Mouse (Mus musculus) lung, postnatal 0 days (tissue): Measurements from ENCODE around the gene Efna4. TPM values are rescaled to one million over a fixed set of nuclear protein-coding genes. Genes with fewer than 3 reads are reported as not detected.

ENCODE experiments used
- ATAC-seq: fragments of 200-750 bp; cut with Nextera tagmentation; 2 replicates; pipeline ENCODE4 v1.8.0; 2017; ENCODE audit warnings: moderate library complexity
- DNase-seq: peaks from one replicate; pipeline ENCODE4 v3.0.0-alpha.2; 2016; ENCODE audit warnings: low spot score
- H3K27ac ChIP-seq: fragments of 300-500 bp; sonication (generic); 2 replicates; pipeline ENCODE4 v1.5.1; 2014; ENCODE audit warnings: antibody characterized with exemption, mild to moderate bottlenecking, low read length, mixed read lengths
- H3K27me3 ChIP-seq: fragments of 300-500 bp; sonication (generic); replicated peaks from 2 replicates; pipeline ENCODE4 v1.6.1; 2014; ENCODE audit warnings: low read length, mixed read lengths; ENCODE audit not compliant: insufficient read depth
- H3K36me3 ChIP-seq: fragments of 300-500 bp; sonication (generic); 2 replicates; pipeline ENCODE4 v1.6.1; 2014; ENCODE audit warnings: low read length, mixed read lengths; ENCODE audit not compliant: insufficient read depth
- H3K4me1 ChIP-seq: fragments of 300-500 bp; sonication (generic); 2 replicates; pipeline ENCODE4 v1.6.1; 2014; ENCODE audit warnings: antibody characterized with exemption, low read depth, low read length, mixed read lengths; ENCODE audit not compliant: insufficient read depth
- H3K4me2 ChIP-seq: fragments of 300-500 bp; sonication (generic); replicated peaks from 2 replicates; pipeline ENCODE4 v1.6.1; 2014; ENCODE audit warnings: low read depth, mild to moderate bottlenecking, low read length, moderate library complexity, mixed read lengths
- H3K4me3 ChIP-seq: fragments of 300-500 bp; sonication (generic); 2 replicates; pipeline ENCODE4 v1.5.1; 2014; ENCODE audit warnings: low read depth, low read length
- H3K9ac ChIP-seq: fragments of 300-500 bp; sonication (generic); replicated peaks from 2 replicates; pipeline ENCODE4 v1.6.1; 2014; ENCODE audit warnings: low read depth, mild to moderate bottlenecking
- H3K9me3 ChIP-seq: fragments of 300-500 bp; sonication (generic); 2 replicates; pipeline ENCODE4 v1.6.1; 2016; ENCODE audit warnings: low read length, mixed read lengths
- CTCF ChIP-seq: IDR thresholded peaks from 2 replicates; pipeline ENCODE4 v1.5.1; 2016; ENCODE audit warnings: antibody characterized with exemption, mild to moderate bottlenecking
- EP300 ChIP-seq: IDR thresholded peaks from 2 replicates; pipeline ENCODE4 v1.6.1; 2016; ENCODE audit warnings: antibody characterized with exemption, mild to moderate bottlenecking, control low read depth
- WGBS: fragments of 180-500 bp; shearing (Covaris S2); extraction: QIAGEN DNeasy Blood & Tissue Kit; methylation state at CpG from one replicate; pipeline ENCODE4 v1.1.7; 2014; 5-methylcytosine and 5-hydroxymethylcytosine counted together
- polyA plus RNA-seq: library from polyadenylated mRNA; unstranded; fragments of >200 nt; fragmentation: Nextera tagmentation; extraction: Ambion mirVana; gene quantifications from 2 replicates; pipeline ENCODE4 v1.2.1, GENCODE M21; 2015

Gene Efna4
- polyA plus RNA-seq, 1 experiment from 2014 or later, result 9.7 TPM

DNA sequence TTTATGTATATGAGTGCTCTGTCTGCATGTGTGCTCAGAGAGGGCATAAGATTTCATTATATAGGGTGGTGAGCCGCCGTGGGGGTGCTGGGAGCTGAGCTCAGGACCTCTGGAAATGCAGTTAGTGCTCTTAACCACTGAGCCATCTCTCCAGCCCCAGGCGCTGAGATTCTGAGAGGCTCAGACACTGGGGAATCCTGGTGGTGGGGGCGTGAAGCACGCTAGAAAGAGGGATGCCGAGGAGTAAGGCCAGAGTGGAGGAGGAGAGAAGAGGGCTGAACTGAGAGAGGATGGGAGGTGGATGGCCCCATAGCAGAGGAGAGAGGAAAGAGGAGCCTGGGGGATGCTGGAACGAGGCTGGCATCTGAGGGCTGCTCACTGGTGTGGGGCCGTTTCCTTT is 26.8 kb upstream of the Efna4 start:
- Histone ChIP-seq H3K4me3 (no peak overlapping the region), H3K27ac (no peak overlapping the region), H3K9me3 (no peaks in the 10 kb centered on the region), H3K4me2 (no peak overlapping the region), H3K9ac (no peak overlapping the region), H3K36me3 (no peaks in the 10 kb centered on the region), H3K4me1 (no peaks in the 10 kb centered on the region), H3K27me3 (no peaks in the 10 kb centered on the region)
- 71% methylated on average over 8 of the region's 8 CpGs for WGBS
- DNase-seq (no peak), ATAC-seq (no peak)
- no peak for TF ChIP-seq CTCF
- TF ChIP-seq EP300, result no peak

DNA sequence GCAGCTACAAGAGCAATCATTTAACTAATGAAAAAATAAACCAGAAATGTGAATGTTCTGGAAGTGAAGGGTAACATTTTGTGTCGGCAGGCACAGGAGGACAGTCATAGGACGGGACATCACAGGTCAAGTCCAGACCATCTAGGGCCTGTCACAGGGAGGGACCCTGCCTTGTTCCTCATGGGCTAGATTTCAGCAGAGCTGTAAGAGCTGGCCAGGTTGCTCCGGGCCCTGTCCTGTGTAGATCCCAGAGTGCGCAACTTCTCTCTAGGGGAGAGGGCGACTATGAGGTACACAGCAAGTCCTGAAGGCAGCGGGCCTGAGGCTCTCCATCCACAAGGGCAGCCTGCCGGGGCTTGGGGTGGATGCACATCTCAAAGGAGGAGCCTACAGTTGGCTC is 23.8 kb upstream of the Efna4 start, which contains the start of gene Dcst2:
Gene Dcst2, plus strand, starts transcription at position 301 of the 400 bp plus-strand sequence.
- H3K27ac ChIP-seq, result no peak within 1 kb of the TSS

DNA sequence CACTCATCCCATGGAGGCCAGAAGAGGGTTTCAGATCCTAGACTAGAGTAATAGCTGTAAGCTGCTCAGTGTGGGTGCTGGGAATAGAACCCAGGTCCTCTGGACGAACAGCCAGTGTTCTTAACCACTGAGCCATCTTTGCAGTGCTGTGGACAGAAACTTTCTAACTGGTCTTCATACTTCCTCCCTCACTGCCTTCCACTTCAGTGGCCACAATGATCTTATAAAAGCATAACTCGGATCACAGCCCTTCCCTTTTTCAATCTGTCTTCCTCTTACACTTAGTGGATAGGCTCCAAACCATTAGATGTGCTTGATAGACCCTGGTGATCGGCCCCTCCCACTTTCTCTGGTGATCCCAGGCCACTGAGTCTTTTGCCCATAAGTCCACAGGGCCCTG is 22.4 kb upstream of the Efna4 start:
- TF ChIP-seq EP300 (no peak), CTCF (no peak)
- H3K27ac ChIP-seq, result no peak overlapping the region
- no peak for ATAC-seq

More for the DNA sequence above, 23.8 kb upstream of the Efna4 start, which contains the start of gene Dcst2:
- Histone ChIP-seq H3K4me2 (no peak within 1 kb of the TSS), H3K36me3 (no peaks in the 10 kb centered on the region), H3K9me3 (no peaks in the 10 kb centered on the region), H3K4me1 (no peaks in the 10 kb centered on the region), H3K27me3 (no peaks in the 10 kb centered on the region), H3K4me3 (no peak within 1 kb of the TSS), H3K9ac (no peak within 1 kb of the TSS)
- whole genome bisulfite sequencing, result 84% methylated on average over 7 of the region's 7 CpGs
- DNase-seq (no peak), ATAC-seq (no peak)
- no peak for TF ChIP-seq EP300
- TF ChIP-seq CTCF, result no peak

DNA sequence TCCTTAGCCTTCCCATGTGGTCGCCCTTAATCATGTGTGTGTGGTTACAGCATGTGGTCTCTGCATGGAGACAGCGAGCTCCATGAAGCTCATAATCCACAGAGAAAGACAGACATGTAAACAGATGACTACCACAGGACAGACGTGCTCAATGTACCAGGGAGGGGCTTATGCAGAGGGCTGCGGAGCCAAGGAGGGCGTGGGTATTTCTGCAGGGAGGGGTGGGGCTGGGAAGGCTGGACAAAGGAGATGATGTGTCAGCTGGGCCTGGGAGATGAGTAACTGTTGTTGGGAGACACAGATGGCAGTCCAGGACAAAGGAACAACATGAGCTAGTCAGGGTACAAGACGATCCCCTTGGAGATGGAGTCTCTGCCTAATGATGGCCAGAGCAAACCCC is 21.8 kb upstream of the Efna4 start:
- TF ChIP-seq CTCF (no peak), EP300 (peak; percentile 55; the same call in 1 of the 2 replicates)
- peak; percentile 63 for ATAC-seq
- no peaks in the 10 kb centered on the region for H3K36me3 ChIP-seq
- no peak overlapping the region for H3K4me2 ChIP-seq
- no peak overlapping the region for H3K4me3 ChIP-seq
- H3K4me1 ChIP-seq, result no peaks in the 10 kb centered on the region
- WGBS, result 42% methylated on average over 6 of the region's 6 CpGs
- no peak overlapping the region for H3K9ac ChIP-seq
- peak; percentile 60 for DNase-seq
- H3K27ac ChIP-seq, result no peak overlapping the region
- H3K27me3 ChIP-seq, result no peaks in the 10 kb centered on the region
- no peaks in the 10 kb centered on the region for H3K9me3 ChIP-seq

More for the DNA sequence above, 22.4 kb upstream of the Efna4 start:
- Histone ChIP-seq H3K4me3 (no peak overlapping the region), H3K9ac (no peak overlapping the region), H3K9me3 (no peaks in the 10 kb centered on the region), H3K4me1 (no peaks in the 10 kb centered on the region), H3K27me3 (no peaks in the 10 kb centered on the region), H3K36me3 (no peaks in the 10 kb centered on the region), H3K4me2 (no peak overlapping the region)
- DNase-seq, result no peak
- 66% methylated on average over 3 of the region's 3 CpGs for WGBS

DNA sequence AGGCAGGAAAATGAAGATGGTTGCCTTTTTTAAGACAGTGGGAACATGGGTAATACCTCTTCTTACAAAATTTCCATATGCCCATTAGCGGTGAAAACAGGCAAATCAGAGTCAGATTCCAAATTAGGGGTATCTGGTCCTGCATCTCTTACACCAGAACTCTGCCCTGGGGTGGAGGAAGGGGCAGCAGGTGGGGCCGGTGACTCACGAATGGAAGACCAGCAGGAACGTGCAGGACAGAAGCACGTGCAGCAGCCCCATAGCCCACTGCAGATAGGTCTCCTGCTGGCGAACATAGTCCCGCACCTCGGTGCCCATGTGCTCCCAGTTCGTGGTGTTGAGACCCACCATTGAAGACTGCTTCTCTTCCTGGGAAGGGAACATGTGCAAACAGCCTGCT is 18.2 kb upstream of the Efna4 start:
- no peak overlapping the region for H3K27ac ChIP-seq

DNA sequence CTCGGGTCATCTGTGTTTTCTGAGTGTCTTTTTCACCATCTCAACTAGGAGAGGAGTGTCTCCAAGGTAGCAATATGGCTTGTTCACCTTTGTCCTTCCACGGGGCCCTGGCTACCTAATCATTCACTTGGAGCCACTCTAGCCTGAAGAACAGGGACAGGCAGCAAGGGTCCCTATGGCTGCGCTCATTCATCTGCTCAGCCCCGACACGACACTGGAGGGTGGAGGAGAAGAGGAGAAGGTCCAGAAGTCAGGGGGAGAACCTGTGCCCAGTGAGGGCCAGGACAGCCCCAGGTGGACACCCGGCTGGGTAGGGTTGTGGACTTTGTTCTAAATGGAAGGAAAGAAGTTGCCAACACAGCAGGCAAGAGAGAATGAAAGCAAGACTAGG is 17.7 kb upstream of the Efna4 start:
- Histone ChIP-seq H3K4me3 (no peak overlapping the region), H3K9ac (no peak overlapping the region), H3K4me1 (no peaks in the 10 kb centered on the region), H3K9me3 (no peaks in the 10 kb centered on the region), H3K27me3 (no peaks in the 10 kb centered on the region), H3K27ac (no peak overlapping the region), H3K36me3 (no peaks in the 10 kb centered on the region), H3K4me2 (no peak overlapping the region)
- WGBS, result 70% methylated on average over 6 of the region's 6 CpGs
- TF ChIP-seq EP300, result no peak
- no peak for TF ChIP-seq CTCF
- no peak for DNase-seq
- ATAC-seq, result no peak

More for the DNA sequence above, 18.2 kb upstream of the Efna4 start:
- no peak overlapping the region for H3K4me3 ChIP-seq
- no peaks in the 10 kb centered on the region for H3K27me3 ChIP-seq
- H3K9me3 ChIP-seq, result no peaks in the 10 kb centered on the region
- no peak for ATAC-seq
- no peaks in the 10 kb centered on the region for H3K4me1 ChIP-seq
- no peak overlapping the region for H3K4me2 ChIP-seq
- H3K36me3 ChIP-seq, result no peaks in the 10 kb centered on the region
- 62% methylated on average over 9 of the region's 9 CpGs for WGBS
- no peak overlapping the region for H3K9ac ChIP-seq
- DNase-seq, result no peak
- TF ChIP-seq EP300, result no peak
- TF ChIP-seq CTCF, result no peak
